ENCODE assay signal across 9 mouse cellular contexts in the genomic region with DNA sequence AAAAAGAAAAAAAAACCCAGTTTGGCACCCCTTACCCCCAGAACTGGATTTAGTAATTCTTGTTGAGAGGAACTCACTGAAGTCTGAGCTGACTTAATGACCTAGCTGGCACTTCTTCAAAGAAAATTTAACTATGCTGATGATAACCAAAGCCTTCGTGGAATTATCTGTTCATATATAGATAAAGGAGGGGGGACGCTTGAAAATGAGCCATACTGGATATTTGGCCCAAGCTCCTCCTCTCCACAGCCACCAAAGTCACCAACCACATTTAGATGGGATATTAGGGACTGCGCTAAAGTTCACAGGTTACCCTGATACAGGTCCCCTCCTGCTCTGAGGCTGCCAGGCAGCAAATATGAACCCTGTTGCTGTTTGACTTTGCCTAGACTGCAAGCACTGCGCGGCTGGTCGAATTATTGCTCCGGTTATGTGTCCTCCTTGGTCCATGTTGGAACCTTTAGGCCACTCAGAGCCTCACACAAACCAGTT. TPM values are rescaled to one million over a fixed set of nuclear protein-coding genes. Genes with fewer than 3 reads are reported as not detected.
DNase-seq lines count a peak whose midpoint lies in the region; ATAC-seq and TF ChIP-seq lines count a peak whose summit lies in the region.
"Had no signal": no experiment of that assay in that cellular context is flagged by ENCODE, and none has a peak within 500 bp of the region (broad histone marks: within the 10 kb centered on the region; RNA-seq: fewer than 3 reads in every experiment).

No protein-coding gene starts in this region.

- peak overlapping the region; percentile 82 for H3ac ChIP-seq in C2C12 (ENCODE audit: control insufficient read depth, insufficient read length, low read depth)

- H3K4me3 ChIP-seq in heart, embryonic 11.5 days (ENCODE audit: low read depth, low read length) = peak overlapping the region; percentile 59
- peak overlapping the region; percentile 92 for H3K4me3 ChIP-seq in C2C12 (ENCODE audit: insufficient read depth, poor library complexity, severe bottlenecking)
- H3K4me3 ChIP-seq in embryonic facial prominence, embryonic 15.5 days (replicated peaks) = peak overlapping the region; percentile 61
- H3K4me3 ChIP-seq in limb, embryonic 15.5 days = peak overlapping the region; percentile 52

- peaks cover 61% of the 10 kb centered on the region for H3K79me2 ChIP-seq in C2C12 (ENCODE audit: control insufficient read depth, insufficient read depth)

- 31% methylated on average over 7 of the region's 7 CpGs for WGBS in heart, embryonic 11.5 days (ENCODE audit: insufficient replicate concordance)
- 46% methylated on average over 7 of the region's 7 CpGs for WGBS in embryonic facial prominence, embryonic 15.5 days
- WGBS in limb, embryonic 15.5 days = 55% methylated on average over 7 of the region's 7 CpGs

- intact Hi-C loops in heart, postnatal 14 days (cut with DNase I) = loop anchor here (5.0 kb wide), 1 partner anchor 48 kb away; no protein-coding TSS in a partner anchor
- intact Hi-C loops in gastrocnemius, postnatal 36 days (cut with DNase I) = no loop called here

- DNase-seq in heart, postnatal 14 days = no peak
- no peak for DNase-seq in right cerebral cortex, adult 2 months (ENCODE audit: low spot score in 2 of 2)
- DNase-seq in gastrocnemius, postnatal 36 days = no peak
- DNase-seq in urinary bladder, adult 2 months (ENCODE audit: low spot score) = no peak
- DNase-seq: cerebellum, adult 9-10 months had no signal

- no peak for TF ChIP-seq CTCF in C2C12 (IDR thresholded peaks at IDR 0.05; ENCODE audit: control insufficient read depth, insufficient read depth, insufficient read length)

- peaks cover 57% of the 10 kb centered on the region for H3K79me3 ChIP-seq in C2C12 (ENCODE audit: low read depth)

- H3K27me3 ChIP-seq in heart, embryonic 11.5 days (ENCODE audit: control insufficient read depth, insufficient read depth, low read length) = no peaks in the 10 kb centered on the region
- H3K27me3 ChIP-seq in C2C12 (ENCODE audit: control insufficient read depth, insufficient read depth, insufficient read length) = no peaks in the 10 kb centered on the region
- no peaks in the 10 kb centered on the region for H3K27me3 ChIP-seq in embryonic facial prominence, embryonic 15.5 days
- H3K27me3 ChIP-seq in limb, embryonic 15.5 days = no peaks in the 10 kb centered on the region; the same call in 1 of the 2 replicates

- peak overlapping the region; percentile 73 for H3K4me2 ChIP-seq in heart, embryonic 11.5 days
- peak overlapping the region; percentile 74 for H3K4me2 ChIP-seq in embryonic facial prominence, embryonic 15.5 days (replicated peaks)
- peak overlapping the region; percentile 81 for H3K4me2 ChIP-seq in limb, embryonic 15.5 days

- H3K4me1 ChIP-seq in heart, embryonic 11.5 days (ENCODE audit: control insufficient read depth, insufficient read depth, low read length) = peaks cover 11% of the 10 kb centered on the region
- H3K4me1 ChIP-seq in embryonic facial prominence, embryonic 15.5 days = peaks cover 29% of the 10 kb centered on the region
- H3K4me1 ChIP-seq in limb, embryonic 15.5 days = peaks cover 20% of the 10 kb centered on the region

- ATAC-seq in heart, embryonic 11.5 days (replicated peaks; ENCODE audit: insufficient number of reproducible peaks, low FRiP score, low TSS enrichment) = no peak
- no peak for ATAC-seq in embryonic facial prominence, embryonic 15.5 days (ENCODE audit: insufficient number of reproducible peaks, low FRiP score, low TSS enrichment, low read depth)
- ATAC-seq in limb, embryonic 15.5 days (ENCODE audit: insufficient number of reproducible peaks, low FRiP score, low TSS enrichment, low read depth) = no peak

- no peaks in the 10 kb centered on the region for H3K9me3 ChIP-seq in heart, embryonic 11.5 days (replicated peaks; ENCODE audit: control insufficient read depth, low read length)
- no peaks in the 10 kb centered on the region for H3K9me3 ChIP-seq in embryonic facial prominence, embryonic 15.5 days (replicated peaks)
- H3K9me3 ChIP-seq in limb, embryonic 15.5 days = no peaks in the 10 kb centered on the region

- H3K9ac ChIP-seq in heart, embryonic 11.5 days (ENCODE audit: low read depth, low read length) = peak overlapping the region; percentile 77
- peak overlapping the region; percentile 70 for H3K9ac ChIP-seq in embryonic facial prominence, embryonic 15.5 days
- H3K9ac ChIP-seq in limb, embryonic 15.5 days = peak overlapping the region; percentile 48; the same call in 1 of the 2 replicates

- peak overlapping the region; percentile 52; the same call in 1 of the 2 replicates for H3K27ac ChIP-seq in heart, embryonic 11.5 days (ENCODE audit: low read depth, low read length)
- H3K27ac ChIP-seq in embryonic facial prominence, embryonic 15.5 days (replicated peaks) = peak overlapping the region; percentile 81
- peak overlapping the region; percentile 78 for H3K27ac ChIP-seq in limb, embryonic 15.5 days

- H3K36me3 ChIP-seq in heart, embryonic 11.5 days (ENCODE audit: control insufficient read depth, insufficient read depth, low read length) = no peaks in the 10 kb centered on the region
- H3K36me3 ChIP-seq in C2C12 (ENCODE audit: control insufficient read depth, insufficient read depth) = peaks cover 30% of the 10 kb centered on the region
- no peaks in the 10 kb centered on the region for H3K36me3 ChIP-seq in embryonic facial prominence, embryonic 15.5 days
- no peaks in the 10 kb centered on the region for H3K36me3 ChIP-seq in limb, embryonic 15.5 days

TF ChIP-seq in C2C12, 6 proteins besides CTCF, POLR2A, EP300 and RAD21:
- no peak for TF ChIP-seq CEBPB (IDR thresholded peaks at IDR 0.05; ENCODE audit: low read depth)
- no peak for TF ChIP-seq MAX (IDR thresholded peaks at IDR 0.05)
- TF ChIP-seq MYOG (IDR thresholded peaks at IDR 0.05; ENCODE audit: control insufficient read depth, extremely low read depth, insufficient read length) = no peak
- TF ChIP-seq FOSL1 (IDR thresholded peaks at IDR 0.05; ENCODE audit: insufficient read depth, low read length, poor library complexity, severe bottlenecking) = no peak
- no peak for TF ChIP-seq USF1 (IDR thresholded peaks at IDR 0.05; ENCODE audit: low read depth)
- no peak for TF ChIP-seq MYOD1 (IDR thresholded peaks at IDR 0.05; ENCODE audit: control insufficient read depth, insufficient read length, low read depth)
TF ChIP-seq in C2C12: peak in this region for 0.

RNA-seq across cellular contexts. Expression of a gene that starts 1.2 kb away (rescaled TPM):
- 24.8 and 28.8 TPM in 2 replicates for polyA plus RNA-seq in heart, embryonic 11.5 days (2014; fragmentation: Nextera tagmentation; extraction: Ambion mirVana)
- 10 to 100 TPM; 13.5 to 15.0 TPM for total RNA-seq in heart, postnatal 14 days (2021)
- polyA plus RNA-seq in C2C12 (2012; fragmentation: generic; extraction: Trizol) = 87.6 TPM
- 56.9 and 58.9 TPM in 2 replicates for polyA plus RNA-seq in embryonic facial prominence, embryonic 15.5 days (2015; fragmentation: Nextera tagmentation; extraction: Ambion mirVana)
- polyA plus RNA-seq in limb, embryonic 15.5 days (2015; fragmentation: Nextera tagmentation; extraction: Ambion mirVana) = 50.2 and 63.0 TPM in 2 replicates
- 1 to 10 TPM; 5.3 to 6.0 TPM for total RNA-seq in gastrocnemius, postnatal 36 days (2021)
- 26.9 and 32.5 TPM in 2 replicates for polyA plus RNA-seq in urinary bladder, adult 2 months (2012; rRNA removed)
